Mouse (Mus musculus) leukemia stem cell, adult 10-12 weeks (primary cell): Measurements from ENCODE around the gene Trak1. TPM values are rescaled to one million over a fixed set of nuclear protein-coding genes. Genes with fewer than 3 reads are reported as not detected.

Experiments used
- polyA plus RNA-seq: library from polyadenylated mRNA; stranded (reverse); fragments of >175 nt; gene quantifications from 2 replicates; pipeline ENCODE4 v1.2.3, GENCODE M21; 2012; ENCODE audit warnings: low replicate concordance

The Trak1 gene
- polyA plus RNA-seq = 61.9 and 65.0 TPM in 2 replicates

DNA sequence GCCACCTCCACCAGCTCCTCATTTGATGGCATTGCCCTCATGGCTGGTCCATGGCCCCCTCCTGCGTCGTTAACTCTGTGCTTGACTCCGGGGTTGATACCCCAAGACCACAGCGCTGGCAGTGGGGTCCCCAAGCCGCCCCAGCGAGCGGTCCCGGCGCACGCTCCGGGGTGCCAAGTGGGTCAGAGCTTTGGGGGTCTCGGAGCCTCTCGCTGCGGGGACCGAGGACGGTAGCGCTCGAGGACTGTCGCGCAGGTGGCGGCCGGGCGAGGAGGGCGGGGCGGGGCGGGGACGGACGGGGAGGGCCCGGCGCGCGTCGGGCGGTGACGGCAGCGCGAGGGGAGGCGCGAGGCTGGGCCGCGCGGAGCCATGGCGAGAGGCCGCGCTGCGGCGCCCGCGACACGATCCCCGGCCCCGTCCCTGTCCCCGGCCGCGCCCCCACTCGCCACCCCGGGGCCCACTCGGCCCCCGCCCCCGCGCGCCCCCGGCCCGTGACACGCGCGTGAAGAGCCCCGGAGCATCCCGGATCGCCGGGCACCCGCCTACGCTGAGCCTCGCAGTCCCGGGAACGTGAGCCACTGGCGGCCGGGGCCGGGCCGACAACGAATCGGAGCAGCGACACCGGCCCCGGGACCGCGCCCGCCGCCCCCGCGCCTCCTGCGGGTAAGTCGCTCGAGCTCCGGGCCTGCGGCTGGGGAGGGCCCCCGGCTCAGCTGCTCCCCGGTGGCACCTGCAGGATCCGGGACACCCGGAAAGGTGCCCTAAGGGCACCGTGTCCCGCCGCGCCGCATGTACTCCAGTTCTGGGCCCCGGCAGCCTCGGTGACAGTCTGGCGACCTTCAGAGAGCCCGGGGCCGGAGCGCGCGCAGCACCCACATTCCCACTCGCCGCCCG is at the start of gene Trak1:
Gene Trak1 (plus strand): TSS at position 332 of the 894 bp plus-strand sequence.

GRCm38 (mm10) chr9:121277118-121278060 is 19.9 kb upstream of the Trak1 start, which contains the start of gene Ulk4:
Ulk4 (minus strand) TSS chr9:121277197.

DNA sequence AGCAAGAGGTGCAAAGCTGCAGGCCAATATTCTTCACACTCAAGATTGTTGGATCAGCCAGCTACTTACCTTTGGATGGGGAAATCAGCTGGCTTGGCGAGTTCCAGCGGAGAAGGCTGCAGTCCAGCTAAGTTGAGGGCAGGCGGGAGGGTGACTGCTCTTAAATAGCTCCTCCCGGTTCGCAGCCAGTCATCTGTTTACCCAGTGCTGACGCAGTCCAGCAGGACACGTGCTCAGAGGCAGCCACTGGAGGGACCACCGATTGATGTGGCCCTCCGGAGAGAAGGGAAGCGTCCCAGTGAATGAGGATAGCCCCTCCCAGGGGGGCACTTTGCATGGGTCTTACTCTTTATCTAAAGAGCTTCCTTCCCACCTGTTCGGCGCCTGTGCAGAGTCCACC is 198.2 kb downstream of the Trak1 start, which contains the start of gene Cck:
Gene Cck (minus strand): TSS at position 166 of the 400 bp plus-strand sequence.

Other genes starting within 250 kb of the Trak1 start
- 0.27 and 0.88 TPM in 2 replicates for gene Ulk4, start 20.3 kb upstream of the Trak1 start, polyA plus RNA-seq
- gene Cck, start 198.2 kb downstream of the Trak1 start, polyA plus RNA-seq = not detected in 2 replicates